Mouse (Mus musculus) heart, adult 2 months (tissue): ENCODE data around the gene Arhgef17. TPM values are rescaled to one million over a fixed set of nuclear protein-coding genes. Genes with fewer than 3 reads are reported as not detected.

Source experiments
- DNase-seq, 2 experiments: peaks; one replicate each; pipeline ENCODE4 v3.0.0; 2021
- H3K27ac ChIP-seq: fragments of 200-600 bp; 2 replicates; pipeline ENCODE4 v1.8.1; 2022
- H3K27me3 ChIP-seq: fragments of 200-500 bp; 2 replicates; pipeline ENCODE4 v1.6.1; 2012; ENCODE audit warnings: mild to moderate bottlenecking, low read length, inconsistent platforms, mixed read lengths; ENCODE audit not compliant: control insufficient read depth, insufficient read depth
- H3K36me3 ChIP-seq: fragments of 200-500 bp; 2 replicates; pipeline ENCODE4 v1.6.1; 2012; ENCODE audit warnings: low read length, inconsistent platforms; ENCODE audit not compliant: control insufficient read depth, insufficient read depth
- H3K4me1 ChIP-seq: fragments of 200-500 bp; 2 replicates; pipeline ENCODE4 v1.6.1; 2011; ENCODE audit warnings: low read length; ENCODE audit not compliant: control insufficient read depth, insufficient read depth
- H3K4me3 ChIP-seq: fragments of 200-600 bp; 2 replicates; pipeline ENCODE4 v1.8.1; 2022
- H3K79me2 ChIP-seq: fragments of 200-500 bp; replicated peaks from 2 replicates; pipeline ENCODE4 v1.6.1; 2012; ENCODE audit warnings: mild to moderate bottlenecking, inconsistent platforms, low read length, moderate library complexity, mixed read lengths; ENCODE audit not compliant: control insufficient read depth, insufficient read depth
- H3K9ac ChIP-seq: fragments of 200-500 bp; 2 replicates; pipeline ENCODE4 v1.6.1; 2012; ENCODE audit warnings: low read depth, mild to moderate bottlenecking, control low read depth, inconsistent platforms, low read length, mixed read lengths
- CTCF ChIP-seq: fragments of 200-600 bp; IDR thresholded peaks from 2 replicates; pipeline ENCODE4 v1.8.1; 2022; ENCODE audit warnings: antibody characterized with exemption, mild to moderate bottlenecking, moderate library complexity
- EP300 ChIP-seq: fragments of 200-500 bp; IDR thresholded peaks from 2 replicates; pipeline ENCODE4 v1.6.1; 2011; ENCODE audit warnings: low read depth, low read length, control low read depth; ENCODE audit not compliant: insufficient read depth
- POLR2A ChIP-seq: fragments of 200-500 bp; IDR thresholded peaks from 2 replicates; pipeline ENCODE4 v1.6.1; 2011; ENCODE audit warnings: mild to moderate bottlenecking, low read depth, low read length, control low read depth; ENCODE audit not compliant: insufficient read depth
- WGBS: fragments of 180-500 bp; shearing (Covaris S2); methylation state at CpG from one replicate; pipeline ENCODE4 v1.1.7; 2018; 5-methylcytosine and 5-hydroxymethylcytosine counted together
- intact Hi-C: fragments of 180-260 bp; cut with DNase I; formaldehyde crosslinking; loops from one replicate; pipeline ENCODE4 v1.15.1; 2025
- polyA plus RNA-seq: library from polyadenylated mRNA; depleted of rRNA; stranded (reverse); fragments of >200 nt; gene quantifications from 2 replicates; pipeline ENCODE4 v1.2.3, GENCODE M21; 2012
- total RNA-seq, 2 experiments: library from RNA; stranded (reverse); gene quantifications; 2 replicates each; pipeline ENCODE4 v1.2.3; 2021

Gene Arhgef17
- total and polyA plus RNA-seq, 3 experiments, result 23.4 to 28.4 (median 26.2) TPM

GRCm38 (mm10) chr7:100963381-100963780, 31.5 kb upstream of the Arhgef17 start:
- Histone ChIP-seq H3K4me3 (no peak overlapping the region), H3K36me3 (no peaks in the 10 kb centered on the region), H3K9ac (no peak overlapping the region), H3K4me1 (peaks cover 3% of the 10 kb centered on the region; the same call in 1 of the 2 replicates), H3K27ac (peak overlapping the region; percentile 2; the same call in 1 of the 2 replicates), H3K27me3 (no peaks in the 10 kb centered on the region), H3K79me2 (no peaks in the 10 kb centered on the region)
- WGBS, result 50% methylated on average over 8 of the region's 8 CpGs
- DNase-seq, result no peak
- TF ChIP-seq POLR2A (no peak), EP300 (no peak), CTCF (no peak)
- intact Hi-C loops, result no loop called here

GRCm38 (mm10) chr7:100961146-100961545, 29.2 kb upstream of the Arhgef17 start:
- Histone ChIP-seq H3K36me3 (no peaks in the 10 kb centered on the region), H3K27ac (no peak overlapping the region), H3K9ac (no peak overlapping the region), H3K79me2 (no peaks in the 10 kb centered on the region), H3K4me3 (no peak overlapping the region), H3K27me3 (no peaks in the 10 kb centered on the region), H3K4me1 (peaks cover 3% of the 10 kb centered on the region; the same call in 1 of the 2 replicates)
- 53% methylated on average over 7 of the region's 7 CpGs for WGBS
- DNase-seq, result peak in 1 of 2 experiments; percentile 55
- intact Hi-C loops, result no loop called here
- 0 out of 2 replicates have a peak, but pooled peaks have one; percentile 18 for TF ChIP-seq POLR2A
- no peak for TF ChIP-seq EP300

DNA sequence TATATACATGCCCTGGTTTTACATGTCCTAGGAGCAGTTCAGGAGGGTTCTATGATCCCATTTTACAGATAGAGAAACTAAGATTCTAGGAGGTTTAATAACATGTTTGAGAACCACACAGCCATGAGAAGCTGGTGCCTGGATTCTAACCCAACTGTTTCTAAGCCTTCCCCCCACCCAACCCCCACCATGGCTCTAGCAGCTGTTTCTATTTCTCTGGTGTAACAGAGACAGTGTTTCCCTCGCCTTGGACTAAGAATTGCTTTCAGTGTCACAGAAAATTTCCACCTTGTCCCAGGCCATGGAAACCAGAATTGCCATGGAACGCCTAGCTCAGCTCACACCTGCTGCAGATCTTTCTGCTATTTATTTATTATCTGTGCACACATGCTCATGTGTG, 28.6 kb upstream of the Arhgef17 start:
- no peaks in the 10 kb centered on the region for H3K79me2 ChIP-seq
- no peak overlapping the region for H3K9ac ChIP-seq
- TF ChIP-seq CTCF (no peak), EP300 (no peak), POLR2A (no peak)
- H3K36me3 ChIP-seq, result no peaks in the 10 kb centered on the region
- 85% methylated on average over 2 of the region's 2 CpGs for WGBS
- DNase-seq, result no peak
- peaks cover 3% of the 10 kb centered on the region; the same call in 1 of the 2 replicates for H3K4me1 ChIP-seq
- H3K27me3 ChIP-seq, result no peaks in the 10 kb centered on the region
- intact Hi-C loops, result no loop called here
- H3K27ac ChIP-seq, result no peak overlapping the region
- H3K4me3 ChIP-seq, result no peak overlapping the region

- Histone ChIP-seq H3K4me1 (peaks cover 2% of the 10 kb centered on the region; the same call in 1 of the 2 replicates), H3K9ac (no peak overlapping the region), H3K4me3 (no peak overlapping the region), H3K79me2 (no peaks in the 10 kb centered on the region), H3K36me3 (no peaks in the 10 kb centered on the region), H3K27ac (no peak overlapping the region), H3K27me3 (no peaks in the 10 kb centered on the region)
- TF ChIP-seq POLR2A (no peak), CTCF (peak; percentile 45)
- no peak for DNase-seq
- 94% methylated on average over 2 of the region's 2 CpGs for WGBS
- intact Hi-C loops, result no loop called here
These were observed 26.5 kb upstream of the Arhgef17 start for GRCm38 (mm10) chr7:100958426-100958825.

DNA sequence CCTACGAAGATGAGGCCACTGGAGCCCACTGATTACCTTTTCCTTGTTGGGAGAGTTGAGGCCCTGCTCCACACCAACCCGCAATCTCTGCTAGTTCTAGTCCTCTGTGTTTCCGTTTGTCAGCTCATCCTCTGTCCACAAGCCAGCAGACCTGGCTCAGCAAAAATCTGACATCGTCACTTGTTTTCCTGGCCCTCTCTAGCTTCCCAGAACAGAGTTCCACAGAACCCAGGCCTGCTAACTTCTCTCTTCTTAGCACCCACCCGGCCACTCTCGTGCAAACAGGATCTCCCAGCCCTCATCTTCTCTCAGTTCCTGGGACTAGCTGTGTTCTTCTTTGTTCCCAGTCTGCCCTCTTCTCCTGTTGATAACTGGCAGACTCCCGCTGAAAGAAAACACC, 20.8 kb upstream of the Arhgef17 start:
- Histone ChIP-seq H3K36me3 (no peaks in the 10 kb centered on the region), H3K4me3 (no peak overlapping the region), H3K79me2 (no peaks in the 10 kb centered on the region), H3K9ac (no peak overlapping the region), H3K4me1 (peaks cover 14% of the 10 kb centered on the region), H3K27me3 (no peaks in the 10 kb centered on the region), H3K27ac (no peak overlapping the region; the same call in 1 of the 2 replicates)
- TF ChIP-seq CTCF, result no peak
- no peak for TF ChIP-seq EP300
- peak; percentile 18; the same call in 1 of the 2 replicates for TF ChIP-seq POLR2A
- peak in 1 of 2 experiments; percentile 46 for DNase-seq
- 79% methylated on average over 7 of the region's 7 CpGs for WGBS
- intact Hi-C loops, result no loop called here

DNA sequence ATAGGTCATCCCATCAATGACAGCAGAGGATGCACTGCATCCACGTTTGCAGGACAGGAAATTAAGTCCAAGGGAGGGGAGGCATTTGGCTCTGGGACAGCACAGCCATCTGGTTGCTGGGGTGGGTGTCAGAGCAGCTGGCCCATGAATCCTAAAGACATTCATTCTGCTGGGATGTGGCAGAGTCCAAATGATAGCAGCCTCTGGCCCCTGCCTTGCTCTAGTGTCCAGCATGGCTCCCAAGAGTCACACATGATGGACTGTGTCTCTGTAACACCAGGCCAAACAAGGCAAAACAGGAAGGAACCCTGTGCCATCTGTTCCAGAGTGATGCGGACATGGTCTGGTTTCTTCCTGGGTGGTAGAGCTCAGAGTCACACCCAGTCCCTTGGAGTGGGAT, 20.0 kb upstream of the Arhgef17 start:
- no peaks in the 10 kb centered on the region for H3K36me3 ChIP-seq
- intact Hi-C loops, result no loop called here
- H3K27me3 ChIP-seq, result no peaks in the 10 kb centered on the region
- 39% methylated on average over 2 of the region's 2 CpGs for WGBS
- DNase-seq, result peak in 1 of 2 experiments; percentile 53
- no peak overlapping the region for H3K4me3 ChIP-seq
- peaks cover 14% of the 10 kb centered on the region for H3K4me1 ChIP-seq
- TF ChIP-seq POLR2A (no peak), EP300 (no peak), CTCF (no peak)
- no peak overlapping the region for H3K9ac ChIP-seq
- no peaks in the 10 kb centered on the region for H3K79me2 ChIP-seq
- no peak overlapping the region for H3K27ac ChIP-seq
